Mouse (Mus musculus): ENCODE data around the gene Cdca3.
A peak's percentile ranks its signal among the peaks of the same experiment; 100 is the strongest.

The Cdca3 gene

GRCm38 (mm10) chr6:124863658-124864298 lies 34.4 kb downstream of the Cdca3 start, which contains the start of gene Gpr162:
Gene Gpr162 (minus strand): TSS chr6:124863983.
- DNase-seq (ENCODE audit: low spot score in 2 of 2), result peak; percentile 54 to 77

- no peak for DNase-seq (ENCODE audit: low spot score in 2 of 2)
Measured at GRCm38 (mm10) chr6:124865766-124866362, 36.5 kb downstream of the Cdca3 start.

- no peak for DNase-seq (ENCODE audit: low spot score in 2 of 2)
Measured at GRCm38 (mm10) chr6:124866560-124866959, 37.2 kb downstream of the Cdca3 start.

- no peak for DNase-seq (ENCODE audit: low spot score in 2 of 2)
Measured at GRCm38 (mm10) chr6:124874348-124874747, 45.0 kb downstream of the Cdca3 start.

GRCm38 (mm10) chr6:124879390-124879789 lies 50.0 kb downstream of the Cdca3 start:
- no peak for DNase-seq (ENCODE audit: low spot score in 2 of 2)

GRCm38 (mm10) chr6:124881821-124882220 lies 52.5 kb downstream of the Cdca3 start:
- DNase-seq (ENCODE audit: low spot score in 2 of 2), result no peak

All from left cerebral cortex, adult 9 months (tissue).